Mouse (Mus musculus) embryo, embryonic 11.5 days (tissue): ENCODE results near the gene 4921524J17Rik.

Experiments used
- DNase-seq: peaks from one replicate; pipeline ENCODE4 v3.0.0-alpha.2; 2012; ENCODE audit warnings: low read depth, low spot score

Gene 4921524J17Rik

GRCm38 (mm10) chr8:85432168-85433016 lies at the start of gene 4921524J17Rik:
4921524J17Rik (minus strand) TSS chr8:85432833.
- DNase-seq: peak; percentile 97

DNA sequence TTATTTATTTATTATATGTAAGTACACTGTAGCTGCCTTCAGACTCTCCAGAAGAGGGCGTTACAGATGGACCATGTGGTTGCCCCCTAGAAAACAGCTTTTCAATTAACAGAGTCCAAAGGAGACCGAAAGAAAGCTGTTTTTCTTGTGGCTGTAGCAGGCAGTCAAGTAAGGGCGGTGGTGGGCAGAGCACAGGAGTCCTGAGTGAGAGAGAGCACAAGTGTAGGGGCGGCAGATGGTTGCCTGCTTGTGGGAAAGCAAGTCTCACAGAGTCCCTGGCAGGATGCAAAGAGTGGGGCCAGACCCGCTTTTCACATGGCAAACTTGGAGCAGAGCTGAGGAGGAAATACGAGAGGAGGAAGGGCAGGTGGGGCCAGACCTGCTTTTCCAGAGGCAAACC lies 49.8 kb upstream of the 4921524J17Rik start:
- DNase-seq: no peak

DNA sequence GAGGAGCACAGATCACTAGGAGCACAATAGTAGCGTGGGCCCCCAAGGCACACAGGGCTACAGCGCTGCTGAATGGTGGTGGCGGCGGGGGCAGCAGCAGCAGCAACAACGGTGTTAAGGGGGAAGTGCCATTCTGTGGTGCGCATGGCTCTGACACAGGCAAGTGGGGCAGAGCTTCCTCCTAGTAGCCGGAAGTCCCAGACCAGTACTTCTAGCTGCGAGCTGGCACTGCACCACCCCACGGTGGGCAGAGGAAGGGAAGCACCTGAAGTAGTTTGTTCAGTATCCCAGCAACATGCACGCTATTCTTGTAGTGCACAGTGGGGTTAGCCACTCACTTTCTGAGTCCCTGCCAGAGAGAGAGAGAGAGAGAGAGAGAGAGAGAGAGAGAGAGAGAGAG lies 49.3 kb upstream of the 4921524J17Rik start:
- no peak for DNase-seq

DNA sequence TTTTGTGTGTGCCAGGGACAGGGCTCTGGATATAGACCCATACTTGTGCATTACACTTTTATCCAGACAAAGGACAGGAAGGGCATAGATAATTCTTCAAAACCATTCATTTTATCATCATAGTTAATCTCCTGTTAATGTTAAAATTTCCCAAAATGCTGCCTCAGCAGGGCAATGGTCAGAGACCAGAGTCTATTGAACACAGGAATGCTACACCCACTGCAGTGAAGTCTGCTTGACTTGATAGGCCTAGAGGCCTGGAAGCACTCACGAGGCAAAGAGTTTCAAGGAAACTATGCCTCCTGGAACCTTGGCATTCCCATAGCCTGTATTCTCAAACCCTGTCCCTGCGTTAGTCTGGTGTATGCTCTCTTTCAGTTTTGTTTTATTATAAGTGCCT lies 47.1 kb upstream of the 4921524J17Rik start:
- no peak for DNase-seq

- no peak for DNase-seq
These were observed 45.8 kb upstream of the 4921524J17Rik start for GRCm38 (mm10) chr8:85478397-85478796.

DNA sequence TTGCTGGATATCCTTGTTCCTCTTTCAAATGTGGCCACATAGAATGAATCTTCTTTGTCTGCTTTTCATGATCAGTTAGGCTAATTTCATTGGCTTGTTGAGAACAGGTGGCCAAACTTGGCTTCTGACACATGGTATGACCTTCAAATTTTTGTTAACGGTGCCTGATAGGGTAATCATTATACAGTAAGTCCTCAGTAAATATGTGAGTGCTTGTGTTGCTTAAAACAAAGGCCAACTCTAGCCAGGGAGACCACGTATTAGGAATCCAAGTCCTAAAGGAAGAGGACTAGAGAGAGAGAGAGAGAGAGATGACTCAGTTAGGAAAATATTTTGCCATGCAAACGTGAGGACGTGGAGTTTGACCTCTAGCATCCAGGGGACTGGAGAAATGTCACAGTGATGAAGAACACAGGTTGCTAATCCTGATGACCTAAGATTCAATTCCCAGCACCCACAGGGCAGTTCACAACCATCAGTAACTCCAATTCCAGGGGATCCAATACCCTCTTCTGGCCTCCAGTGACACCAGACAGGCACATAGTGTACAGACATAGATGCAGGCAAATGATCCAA lies 44.4 kb upstream of the 4921524J17Rik start:
- DNase-seq: no peak

DNA sequence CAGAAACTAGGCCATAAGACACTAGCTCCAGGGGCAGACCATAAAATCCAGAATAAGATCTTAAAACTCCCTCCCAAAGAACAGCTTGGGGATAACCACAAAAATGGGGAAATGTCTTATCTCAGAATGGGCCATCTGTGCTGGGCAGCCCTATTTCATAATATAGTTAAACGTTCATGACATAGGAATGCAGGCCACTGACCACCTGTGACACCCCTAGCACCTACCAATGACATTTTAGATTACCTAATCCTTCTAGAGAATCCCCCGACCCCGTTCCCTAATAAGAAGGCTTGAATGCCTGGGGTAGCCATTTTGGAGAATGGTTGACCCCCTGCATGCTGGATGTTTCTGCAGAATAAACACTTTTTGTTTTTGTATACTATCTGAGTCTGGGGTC lies 42.3 kb upstream of the 4921524J17Rik start:
- no peak for DNase-seq

DNA sequence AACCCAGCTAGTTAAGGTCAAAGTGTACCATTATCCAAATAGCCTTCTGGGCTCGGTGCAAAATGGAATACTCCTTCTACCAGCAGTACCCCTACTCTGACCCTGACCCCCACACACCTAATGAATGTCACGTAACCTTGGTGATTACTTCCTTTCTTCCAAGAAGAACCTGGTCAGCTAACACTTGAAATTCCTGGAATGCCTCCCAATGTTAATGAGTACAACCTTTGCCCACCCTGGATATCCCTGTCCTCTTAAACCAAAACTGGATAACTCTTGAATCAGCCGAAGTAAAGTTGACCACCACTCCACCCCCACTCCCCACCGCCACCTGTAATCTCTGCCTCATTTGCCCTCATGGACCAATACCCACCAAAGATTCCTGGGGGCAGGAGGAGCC lies 40.6 kb upstream of the 4921524J17Rik start:
- DNase-seq: no peak

GRCm38 (mm10) chr8:85472800-85473199 lies 40.2 kb upstream of the 4921524J17Rik start:
- DNase-seq: no peak

GRCm38 (mm10) chr8:85470753-85471152 lies 38.1 kb upstream of the 4921524J17Rik start:
- no peak for DNase-seq

- no peak for DNase-seq
These were observed 33.4 kb upstream of the 4921524J17Rik start for GRCm38 (mm10) chr8:85466056-85466455.

- DNase-seq: no peak
These were observed 31.7 kb upstream of the 4921524J17Rik start for GRCm38 (mm10) chr8:85464316-85464715.

DNA sequence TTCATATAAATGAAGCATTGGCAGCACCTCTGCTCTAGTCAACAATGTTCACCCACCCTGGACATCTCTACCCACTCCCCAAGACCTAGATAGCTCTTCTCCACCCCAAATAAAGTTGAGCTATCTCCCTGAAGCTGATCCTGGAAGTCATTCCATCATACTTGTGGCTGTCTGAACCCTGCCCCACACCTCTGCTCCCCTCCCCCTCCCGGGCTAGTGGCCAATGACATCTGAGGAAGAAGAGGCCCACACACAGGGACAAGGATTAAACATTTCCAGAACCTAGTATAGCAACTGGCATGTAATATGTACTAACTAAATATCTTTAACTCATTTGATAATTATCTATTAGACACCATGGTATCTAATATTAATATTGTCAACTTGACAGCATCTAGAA lies 29.8 kb upstream of the 4921524J17Rik start:
- DNase-seq: no peak

DNA sequence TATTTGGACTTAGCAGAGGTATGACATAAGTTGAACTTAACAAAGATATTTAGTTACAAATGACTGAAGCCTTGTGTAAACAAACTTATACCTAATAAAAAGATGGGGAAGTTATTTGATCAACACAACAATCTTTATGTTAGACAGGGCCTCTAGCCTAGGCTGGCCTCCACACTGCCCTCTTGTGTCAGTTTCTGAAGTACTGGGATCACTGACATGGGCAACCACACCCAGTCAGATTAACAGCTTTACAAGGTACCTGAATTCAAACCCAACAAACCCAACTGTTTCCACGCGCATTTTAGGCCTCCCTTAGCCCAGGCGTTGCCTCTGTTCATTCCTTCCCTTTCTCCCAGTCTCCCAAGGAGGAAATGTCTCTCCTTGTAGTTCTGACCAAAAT lies 28.7 kb upstream of the 4921524J17Rik start:
- DNase-seq: no peak

GRCm38 (mm10) chr8:85460804-85461203 lies 28.2 kb upstream of the 4921524J17Rik start:
- DNase-seq: no peak

DNA sequence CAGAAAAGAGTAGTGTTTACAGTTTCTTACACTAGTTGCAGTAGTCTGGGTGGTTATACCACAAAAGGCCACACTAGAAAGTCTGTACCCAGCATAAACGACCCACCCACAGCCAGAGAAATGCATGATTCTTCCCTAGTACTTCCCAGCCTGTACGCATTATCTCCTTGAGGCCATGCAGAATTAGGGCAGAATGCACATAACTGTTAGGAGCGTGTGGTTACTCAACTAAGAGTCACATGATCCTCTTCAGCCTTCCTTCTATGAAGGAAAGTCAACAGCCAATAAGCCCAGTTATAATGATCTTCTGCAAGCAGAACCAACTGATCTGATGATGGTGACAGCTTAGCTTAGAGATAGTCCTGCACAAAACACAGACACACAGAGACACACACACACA lies 26.9 kb upstream of the 4921524J17Rik start:
- no peak for DNase-seq

GRCm38 (mm10) chr8:85456536-85456935 lies 23.9 kb upstream of the 4921524J17Rik start:
- DNase-seq: peak; percentile 73

- DNase-seq: no peak
These were observed 22.1 kb upstream of the 4921524J17Rik start for GRCm38 (mm10) chr8:85454750-85455149.

GRCm38 (mm10) chr8:85453256-85453655 lies 20.6 kb upstream of the 4921524J17Rik start:
- DNase-seq: no peak

DNA sequence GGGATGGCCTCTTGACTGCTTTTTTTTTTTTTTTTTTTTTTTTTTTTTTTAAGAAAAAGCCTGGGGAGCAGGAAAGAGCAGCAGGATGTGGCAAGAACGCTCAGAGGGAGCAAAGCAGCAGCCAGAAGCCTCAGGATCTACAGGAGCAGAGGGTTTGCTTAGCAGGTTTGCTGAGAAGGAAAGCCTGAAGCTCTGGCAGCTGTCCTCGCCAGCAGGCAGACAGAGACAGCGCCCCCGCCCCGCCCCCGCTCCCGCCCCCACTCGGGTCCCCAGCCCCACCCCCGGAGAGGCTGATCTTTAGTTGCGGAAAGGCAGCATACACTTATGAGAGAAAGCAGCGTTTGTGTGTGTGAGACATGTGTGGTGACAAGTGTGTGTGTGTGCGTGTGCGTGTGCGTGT lies 19.7 kb upstream of the 4921524J17Rik start:
- no peak for DNase-seq

DNA sequence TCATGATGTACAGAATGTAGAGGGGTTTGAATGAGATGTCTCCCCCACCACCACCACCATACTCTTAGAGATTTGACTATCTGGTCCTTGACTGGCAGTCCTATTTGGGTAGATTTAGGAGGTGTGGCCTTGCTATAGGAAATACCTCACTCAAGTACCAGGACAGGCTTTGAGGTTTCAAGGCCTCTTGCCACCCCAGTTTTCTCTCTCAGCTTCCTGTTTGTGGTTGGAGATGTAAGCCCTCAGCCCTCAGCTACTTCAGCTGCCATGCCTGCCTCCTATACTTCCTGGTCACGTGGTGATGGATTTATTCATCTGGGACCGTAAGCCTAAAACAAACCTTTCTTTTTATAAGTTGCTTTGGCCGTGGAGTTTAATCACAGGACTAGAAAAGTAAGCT lies 17.7 kb upstream of the 4921524J17Rik start:
- DNase-seq: no peak

DNA sequence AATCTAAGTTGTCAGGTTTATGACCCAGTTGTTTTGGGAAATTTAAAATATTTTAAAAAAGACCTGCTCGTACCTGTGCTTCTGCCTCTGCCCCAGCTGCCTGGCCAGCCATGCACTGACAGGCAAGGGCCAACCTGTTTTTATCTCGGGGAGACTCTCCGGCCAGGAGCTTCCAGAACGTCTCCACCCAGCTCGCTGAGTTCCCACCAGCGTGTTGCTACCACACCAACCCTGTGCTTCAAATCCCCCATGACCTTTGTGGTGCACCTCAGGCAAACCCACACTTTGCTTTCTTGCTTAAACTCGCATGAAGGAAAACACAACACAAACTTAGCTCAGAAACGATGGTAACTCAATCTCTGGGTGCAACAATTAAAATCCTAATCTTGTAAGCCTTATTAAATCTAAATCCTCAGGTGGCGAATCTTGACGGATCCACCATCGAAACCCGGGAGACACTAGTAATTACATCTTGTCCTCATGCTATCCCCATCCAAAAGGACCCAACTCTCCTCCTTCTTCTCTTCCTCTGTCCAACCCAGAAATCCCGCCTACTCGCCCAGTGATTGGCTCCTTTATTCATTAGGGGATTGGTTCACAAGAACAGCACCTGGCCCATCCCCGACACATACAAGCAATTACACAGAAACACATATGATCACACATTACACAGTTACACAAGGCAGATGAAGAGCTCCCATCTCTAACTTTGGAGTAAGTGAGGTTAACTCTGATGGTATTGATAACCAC lies 13.5 kb upstream of the 4921524J17Rik start:
- DNase-seq: no peak

DNA sequence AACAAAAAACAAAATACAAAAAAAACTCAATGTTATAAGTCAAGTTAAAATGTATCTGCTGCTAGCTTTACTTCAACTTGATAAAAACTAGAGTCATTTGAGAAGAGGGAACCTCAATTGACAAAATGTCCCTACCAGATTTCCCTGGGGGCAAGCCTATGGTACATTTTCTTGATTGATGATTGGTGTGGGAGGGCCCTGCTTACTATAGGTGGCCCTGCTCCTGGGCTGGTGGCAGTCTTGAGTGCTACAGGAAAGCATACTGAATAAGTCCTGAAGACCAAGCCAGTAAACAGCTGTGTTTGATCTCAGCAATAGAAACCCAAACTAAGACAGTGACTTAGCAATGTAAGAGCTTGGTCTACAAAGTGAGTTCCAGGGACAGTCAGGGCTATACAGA lies 11.5 kb upstream of the 4921524J17Rik start:
- DNase-seq: no peak
